Mouse (Mus musculus) limb, embryonic 15.5 days (tissue): ENCODE data around the gene Nr0b2. TPM values are rescaled to one million over a fixed set of nuclear protein-coding genes. Genes with fewer than 3 reads are reported as not detected.
"Not testable (repeated sequence)": the region's sequence is repeated elsewhere in the genome, so short reads cannot be mapped to it uniquely, and the experiment has no call there.

Source experiments
- ATAC-seq: fragments of 200-750 bp; cut with Nextera tagmentation; 2 replicates; pipeline ENCODE4 v1.8.0; 2017; ENCODE audit warnings: low read depth, moderate TSS enrichment; ENCODE audit not compliant: insufficient number of reproducible peaks, low FRiP score, low TSS enrichment
- H3K27ac ChIP-seq: fragments of 300-500 bp; sonication (generic); 2 replicates; pipeline ENCODE4 v1.5.1; 2015; ENCODE audit warnings: moderate library complexity, mild to moderate bottlenecking, inconsistent platforms
- H3K27me3 ChIP-seq: fragments of 300-500 bp; sonication (generic); 2 replicates; pipeline ENCODE4 v1.6.1; 2015; ENCODE audit warnings: inconsistent platforms
- H3K36me3 ChIP-seq: fragments of 300-500 bp; sonication (generic); 2 replicates; pipeline ENCODE4 v1.6.1; 2015; ENCODE audit warnings: inconsistent platforms
- H3K4me1 ChIP-seq: fragments of 300-500 bp; sonication (generic); 2 replicates; pipeline ENCODE4 v1.6.1; 2015; ENCODE audit warnings: inconsistent platforms
- H3K4me2 ChIP-seq: fragments of 300-500 bp; sonication (generic); 2 replicates; pipeline ENCODE4 v1.6.1; 2015; ENCODE audit warnings: mild to moderate bottlenecking, inconsistent platforms
- H3K4me3 ChIP-seq: fragments of 300-500 bp; sonication (generic); 2 replicates; pipeline ENCODE4 v1.5.1; 2015; ENCODE audit warnings: mild to moderate bottlenecking, inconsistent platforms
- H3K9ac ChIP-seq: fragments of 300-500 bp; sonication (generic); 2 replicates; pipeline ENCODE4 v1.6.1; 2015; ENCODE audit warnings: inconsistent platforms
- H3K9me3 ChIP-seq: fragments of 300-500 bp; sonication (generic); 2 replicates; pipeline ENCODE4 v1.6.1; 2016; ENCODE audit warnings: inconsistent platforms
- WGBS: fragments of 180-500 bp; shearing (Covaris S2); methylation state at CpG from one replicate; pipeline ENCODE4 v1.1.7; 2015; 5-methylcytosine and 5-hydroxymethylcytosine counted together
- polyA plus RNA-seq: library from polyadenylated mRNA; unstranded; fragments of >200 nt; fragmentation: Nextera tagmentation; extraction: Ambion mirVana; gene quantifications from 2 replicates; pipeline ENCODE4 v1.2.1, GENCODE M21; 2015

Gene Nr0b2
- not detected in 2 replicates for polyA plus RNA-seq

DNA sequence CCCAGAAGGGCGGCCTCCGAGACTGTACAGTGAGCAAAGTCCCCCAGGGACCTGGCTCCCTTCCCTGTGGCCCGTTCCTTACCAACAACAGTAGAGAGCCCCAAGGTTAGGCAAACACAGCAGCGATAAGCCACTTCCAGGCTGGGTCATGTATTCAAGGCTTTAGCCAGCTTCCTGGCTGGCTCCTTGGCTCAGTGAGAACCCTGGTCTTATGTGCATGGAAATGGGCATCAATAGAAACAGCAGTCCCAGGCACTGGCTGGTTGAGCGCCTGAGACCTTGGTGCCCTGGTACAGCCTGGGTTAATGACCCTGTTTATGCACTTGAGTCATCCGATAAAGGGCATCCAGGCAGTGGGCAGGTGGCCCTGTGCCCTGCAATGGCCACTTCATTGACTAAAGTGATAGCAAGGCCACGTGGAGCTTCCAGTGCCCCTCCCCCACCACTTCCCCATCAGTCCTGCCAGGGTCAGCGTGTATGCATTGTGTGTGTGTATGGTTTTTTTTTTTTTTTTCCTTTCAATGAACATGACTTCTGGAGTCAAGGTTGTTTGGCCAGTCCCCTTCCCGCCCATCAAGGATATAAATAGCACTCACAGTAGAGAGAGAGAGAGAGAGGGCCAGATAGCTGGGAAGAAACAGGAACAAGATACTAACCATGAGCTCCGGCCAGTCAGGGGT, at the start of gene Nr0b2:
TSS of gene Nr0b2 (plus strand) at position 609 of the 680 bp plus-strand sequence.
- H3K4me2 ChIP-seq = no peak within 1 kb of the TSS
- 68% methylated on average over 10 of the region's 10 CpGs for WGBS
- no peak within 1 kb of the TSS for H3K9ac ChIP-seq
- no peaks in the 10 kb centered on the region for H3K4me1 ChIP-seq
- H3K36me3 ChIP-seq = no peaks in the 10 kb centered on the region
- H3K9me3 ChIP-seq = no peaks in the 10 kb centered on the region
- H3K27ac ChIP-seq = no peak within 1 kb of the TSS
- H3K4me3 ChIP-seq = no peak within 1 kb of the TSS
- no peak for ATAC-seq
- peaks cover 17% of the 10 kb centered on the region; the same call in 1 of the 2 replicates for H3K27me3 ChIP-seq

DNA sequence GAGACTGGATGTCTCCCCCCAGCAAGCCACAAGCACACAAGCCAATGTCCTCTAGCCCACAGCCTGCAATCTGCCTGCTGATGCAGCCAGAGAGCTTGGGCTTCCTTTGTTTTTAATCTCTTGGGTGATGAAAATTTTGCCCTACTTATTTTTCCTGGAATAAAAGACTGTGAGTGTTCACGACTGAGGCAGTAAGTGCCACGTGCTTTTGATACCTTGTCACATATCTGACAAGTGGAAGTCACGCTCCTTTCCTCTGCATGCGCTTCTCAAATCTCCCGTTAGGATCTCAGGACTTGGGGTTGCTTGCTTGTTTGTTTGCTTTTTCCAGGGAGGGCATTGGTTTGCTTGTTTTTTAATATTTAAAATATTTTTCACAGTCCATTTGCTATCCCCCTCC, 48.9 kb upstream of the Nr0b2 start:
- Histone ChIP-seq H3K9me3 (no peaks in the 10 kb centered on the region), H3K27me3 (peaks cover 61% of the 10 kb centered on the region), H3K36me3 (no peaks in the 10 kb centered on the region), H3K4me2 (no peak overlapping the region), H3K9ac (no peak overlapping the region), H3K27ac (no peak overlapping the region), H3K4me1 (0 out of 2 replicates have a peak, but pooled peaks cover 2% of the 10 kb centered on the region), H3K4me3 (no peak overlapping the region)
- no peak for ATAC-seq
- 49% methylated on average over 5 of the region's 5 CpGs for WGBS

DNA sequence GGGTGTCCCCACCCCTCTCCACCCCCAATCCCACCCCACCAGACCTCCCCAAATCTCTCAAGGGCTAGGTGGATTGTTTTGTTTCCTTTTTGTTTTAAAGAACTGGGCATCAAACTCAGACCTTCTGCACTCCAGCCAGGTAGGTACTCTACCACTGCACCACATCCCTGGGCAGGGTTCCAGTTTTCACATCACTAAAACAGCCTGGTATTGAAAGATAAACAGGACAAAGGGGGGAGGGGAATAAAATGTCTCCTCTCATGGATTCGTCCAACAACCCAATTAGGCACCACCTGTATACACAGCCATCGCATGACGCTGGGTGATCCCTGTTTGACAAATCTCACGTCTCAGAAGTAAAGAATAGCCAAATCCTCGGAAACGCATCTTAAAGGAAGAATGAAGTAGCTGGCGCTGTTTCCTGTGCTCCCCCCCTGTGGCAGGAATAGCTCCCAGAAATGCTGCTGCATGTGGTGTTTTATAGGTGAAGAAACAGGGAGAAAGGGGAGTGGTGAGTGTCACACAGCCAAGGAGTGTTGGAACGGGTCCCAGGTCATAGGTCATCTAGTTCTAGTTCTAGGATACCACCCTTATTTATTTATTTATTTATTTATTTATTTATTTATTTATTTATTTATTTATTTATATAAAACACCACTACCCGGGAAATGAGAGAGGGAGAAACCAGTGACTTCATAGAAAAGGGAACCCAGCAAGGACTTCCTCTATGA, 48.3 kb upstream of the Nr0b2 start:
- Histone ChIP-seq H3K27me3 (peaks cover 55% of the 10 kb centered on the region), H3K9ac (no peak overlapping the region), H3K9me3 (no peaks in the 10 kb centered on the region), H3K4me2 (no peak overlapping the region), H3K36me3 (no peaks in the 10 kb centered on the region), H3K4me1 (0 out of 2 replicates have a peak, but pooled peaks cover 2% of the 10 kb centered on the region), H3K4me3 (no peak overlapping the region), H3K27ac (no peak overlapping the region)
- 56% methylated on average over 9 of the region's 9 CpGs for WGBS
- ATAC-seq = no peak

DNA sequence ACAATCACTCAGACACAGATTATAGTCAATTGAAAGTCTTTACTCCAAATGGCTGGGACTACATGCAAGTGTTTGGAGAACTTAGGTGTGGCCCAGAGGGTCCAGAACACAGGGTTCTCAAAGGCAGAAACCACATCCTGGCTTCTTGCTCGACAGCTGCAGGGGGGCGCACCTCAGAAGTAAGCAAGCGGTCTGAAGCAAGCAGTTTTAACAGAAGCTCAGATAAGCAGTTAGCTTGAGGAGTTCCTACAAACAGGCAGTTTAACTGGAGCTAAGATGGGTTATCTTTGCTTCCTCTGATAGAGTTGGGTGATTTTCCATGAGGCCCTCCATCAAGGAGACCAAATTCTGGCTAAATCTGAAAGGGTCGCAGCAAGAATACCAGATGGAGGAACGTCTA, 46.6 kb upstream of the Nr0b2 start:
- Histone ChIP-seq H3K27me3 (peaks cover 42% of the 10 kb centered on the region), H3K4me2 (no peak overlapping the region), H3K4me1 (0 out of 2 replicates have a peak, but pooled peaks cover 2% of the 10 kb centered on the region), H3K36me3 (no peaks in the 10 kb centered on the region), H3K9ac (no peak overlapping the region), H3K27ac (no peak overlapping the region), H3K4me3 (no peak overlapping the region), H3K9me3 (no peaks in the 10 kb centered on the region)
- no peak for ATAC-seq
- 67% methylated on average over 5 of the region's 5 CpGs for WGBS

DNA sequence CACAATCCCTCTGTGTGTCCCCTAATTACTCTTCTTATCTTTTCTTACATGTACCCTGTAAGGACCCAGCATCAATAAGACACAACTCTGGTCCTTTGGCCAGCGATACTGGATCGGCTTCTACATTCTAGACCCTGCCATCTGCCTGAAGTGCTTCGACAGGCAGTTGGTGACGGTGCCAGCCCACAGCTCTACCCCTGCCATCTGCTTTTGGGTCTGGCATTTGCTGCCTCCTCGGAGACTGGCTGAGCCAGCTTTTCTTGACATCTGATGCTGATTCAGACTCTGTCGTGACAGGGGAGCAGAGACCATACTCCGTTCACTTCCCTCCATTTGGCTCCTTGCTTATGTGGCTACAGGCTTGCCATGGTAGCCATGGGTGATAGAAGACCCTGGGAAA, 44.2 kb upstream of the Nr0b2 start:
- Histone ChIP-seq H3K9ac (no peak overlapping the region), H3K27me3 (peaks cover 30% of the 10 kb centered on the region), H3K27ac (no peak overlapping the region), H3K4me1 (0 out of 2 replicates have a peak, but pooled peaks cover 2% of the 10 kb centered on the region), H3K4me2 (no peak overlapping the region), H3K36me3 (no peaks in the 10 kb centered on the region), H3K4me3 (no peak overlapping the region), H3K9me3 (no peaks in the 10 kb centered on the region)
- 75% methylated on average over 7 of the region's 7 CpGs for WGBS
- no peak for ATAC-seq

DNA sequence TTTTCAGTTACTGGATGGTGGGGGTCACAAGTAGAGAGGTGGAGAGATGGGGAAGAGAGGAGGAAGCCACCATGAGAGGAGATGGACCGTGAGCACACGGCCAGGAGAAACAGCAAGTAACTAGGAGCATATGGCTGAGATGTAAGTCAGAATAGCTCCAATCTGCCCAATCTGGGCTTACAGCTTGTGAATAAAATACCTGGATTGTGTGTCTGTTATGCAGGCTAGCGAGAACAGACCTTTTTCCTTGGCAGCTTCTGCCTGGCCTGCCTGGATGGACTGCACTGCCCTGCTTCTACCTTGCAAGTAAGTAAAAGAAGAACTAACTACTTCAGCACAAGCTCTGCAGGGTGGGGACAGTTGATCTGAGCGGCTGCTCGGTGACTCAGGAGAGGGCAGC, 42.1 kb upstream of the Nr0b2 start:
- no peak for ATAC-seq
- H3K27ac ChIP-seq = no peak overlapping the region

DNA sequence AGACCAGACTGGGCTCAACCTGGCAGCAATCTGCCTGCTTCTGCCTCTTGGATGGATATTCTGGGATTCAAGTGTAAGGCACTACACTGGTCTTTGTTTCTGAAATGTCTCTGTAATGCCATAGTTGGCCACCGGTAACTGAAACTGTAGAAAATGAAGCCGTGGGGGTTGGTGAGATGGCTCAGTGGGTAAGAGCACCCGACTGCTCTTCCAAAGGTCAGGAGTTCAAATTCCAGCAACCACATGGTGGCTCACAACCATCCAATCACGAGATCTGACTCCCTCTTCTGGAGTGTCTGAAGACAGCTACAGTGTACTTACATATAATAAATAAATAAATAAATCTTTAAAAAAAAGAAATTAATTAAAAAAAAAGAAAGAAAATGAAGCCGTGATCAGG, 40.7 kb upstream of the Nr0b2 start:
- 54% methylated on average over 5 of the region's 5 CpGs for WGBS
- H3K36me3 ChIP-seq, H3K9me3 ChIP-seq, H3K9ac ChIP-seq, H3K27ac ChIP-seq, H3K4me3 ChIP-seq, H3K4me1 ChIP-seq, H3K27me3 ChIP-seq, ATAC-seq, H3K4me2 ChIP-seq: not testable (repeated sequence)

More for the DNA sequence above, 42.1 kb upstream of the Nr0b2 start:
- 75% methylated on average over 5 of the region's 5 CpGs for WGBS
- Histone ChIP-seq H3K4me3 (no peak overlapping the region), H3K36me3 (no peaks in the 10 kb centered on the region), H3K9ac (no peak overlapping the region), H3K27me3 (peaks cover 13% of the 10 kb centered on the region), H3K4me2 (no peak overlapping the region), H3K4me1 (no peaks in the 10 kb centered on the region), H3K9me3 (no peaks in the 10 kb centered on the region)

DNA sequence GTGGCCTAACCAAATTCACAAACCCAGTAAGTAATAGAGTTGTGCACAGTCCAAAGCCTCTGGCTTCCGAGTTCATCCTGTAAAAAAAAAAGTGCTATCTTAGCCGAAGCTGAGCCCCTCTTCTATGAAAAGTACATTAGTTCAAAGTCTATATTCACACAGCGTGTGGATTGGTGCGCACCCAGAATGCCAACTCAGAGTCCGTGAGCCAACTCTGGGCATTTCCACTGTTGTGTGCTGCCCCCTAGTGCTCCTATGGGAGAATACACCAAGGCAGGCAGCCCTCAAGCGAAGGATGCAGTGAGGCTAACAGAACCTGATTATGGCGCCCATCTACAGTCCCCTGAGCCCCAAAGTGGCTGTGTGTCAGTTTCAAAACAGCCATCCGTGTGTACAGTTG, 40.2 kb upstream of the Nr0b2 start:
- no peaks in the 10 kb centered on the region for H3K36me3 ChIP-seq
- H3K27me3 ChIP-seq = peaks cover 9% of the 10 kb centered on the region
- no peak overlapping the region for H3K4me2 ChIP-seq
- no peaks in the 10 kb centered on the region for H3K4me1 ChIP-seq
- H3K9me3 ChIP-seq = no peaks in the 10 kb centered on the region
- H3K27ac ChIP-seq = no peak overlapping the region
- no peak overlapping the region for H3K4me3 ChIP-seq
- no peak; the same call in 1 of the 2 replicates for ATAC-seq
- 14% methylated on average over 8 of the region's 8 CpGs for WGBS
- no peak overlapping the region for H3K9ac ChIP-seq

DNA sequence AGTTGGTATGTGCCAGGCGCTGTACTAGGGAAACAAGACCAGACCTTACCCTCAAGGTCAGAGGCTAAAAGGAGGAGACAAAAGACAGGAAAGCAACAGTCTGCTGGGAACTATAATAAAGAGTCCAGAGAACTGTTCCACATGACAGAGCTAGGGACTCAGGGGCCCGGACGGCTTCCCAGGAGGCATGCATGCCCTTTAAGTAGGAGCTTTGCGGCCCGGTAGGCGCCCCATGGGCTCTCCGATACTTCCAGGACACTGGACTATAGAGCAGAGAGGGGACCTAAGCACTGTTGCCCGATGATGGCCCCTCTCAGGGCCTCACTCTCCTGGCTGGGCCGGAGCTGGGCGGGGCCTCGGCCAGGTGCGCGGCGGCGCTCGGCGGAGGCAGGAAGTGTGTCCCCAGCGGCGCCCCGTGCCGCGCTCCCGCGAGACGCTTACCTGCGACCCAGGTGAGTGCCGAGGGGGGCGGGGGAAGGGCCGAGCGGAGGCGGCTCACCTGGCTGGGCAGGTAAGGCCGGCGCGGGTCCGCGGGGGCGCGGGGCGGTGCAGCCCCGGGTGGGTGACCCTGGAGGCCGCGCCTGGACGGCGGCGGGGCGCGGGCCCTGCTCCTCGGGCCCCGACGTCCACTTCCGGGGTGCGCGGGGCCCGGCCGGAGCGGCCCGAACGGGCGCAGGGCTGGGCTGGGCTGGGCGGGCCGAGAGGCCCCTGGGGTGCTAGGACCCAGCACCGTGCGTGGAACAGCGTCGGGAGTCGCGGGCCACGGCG, 34.4 kb upstream of the Nr0b2 start, which contains the start of gene Kdf1:
TSS of gene Kdf1 (plus strand) at position 363 of the 768 bp plus-strand sequence.
- ATAC-seq = peak; percentile 54; the same call in 1 of the 2 replicates
- H3K9me3 ChIP-seq = no peaks in the 10 kb centered on the region
- peak within 1 kb of the TSS; percentile 49 for H3K4me3 ChIP-seq
- H3K27ac ChIP-seq = no peak within 1 kb of the TSS
- peaks cover 10% of the 10 kb centered on the region for H3K4me1 ChIP-seq
- 3% methylated on average over 60 of the region's 69 CpGs for WGBS
- H3K36me3 ChIP-seq = no peaks in the 10 kb centered on the region
- peaks cover 35% of the 10 kb centered on the region for H3K27me3 ChIP-seq
- H3K4me2 ChIP-seq = peak within 1 kb of the TSS; percentile 62
- H3K9ac ChIP-seq = 0 out of 2 replicates have a peak within 1 kb of the TSS, but pooled peaks have one; percentile 18

DNA sequence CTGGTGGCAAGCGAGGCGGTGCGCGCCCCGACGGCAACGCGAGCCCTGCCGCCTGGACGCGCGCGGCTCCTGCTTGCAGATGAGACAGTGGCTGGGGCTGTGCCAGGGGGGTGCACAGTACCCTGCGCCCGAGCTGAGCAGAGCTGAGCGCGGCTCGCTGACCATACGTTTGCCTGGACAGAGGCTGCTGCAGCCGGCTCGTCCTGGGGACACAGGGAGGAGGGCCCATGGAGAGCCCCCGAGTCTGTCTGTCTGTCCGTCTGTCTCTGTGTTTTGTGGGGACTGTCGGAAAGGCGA, 33.9 kb upstream of the Nr0b2 start:
- Histone ChIP-seq H3K4me1 (peaks cover 10% of the 10 kb centered on the region), H3K4me2 (peak overlapping the region; percentile 62), H3K27me3 (peaks cover 35% of the 10 kb centered on the region), H3K9me3 (no peaks in the 10 kb centered on the region), H3K36me3 (no peaks in the 10 kb centered on the region), H3K9ac (0 out of 2 replicates have a peak overlapping the region, but pooled peaks have one; percentile 18), H3K27ac (no peak overlapping the region), H3K4me3 (peak overlapping the region; percentile 49)
- ATAC-seq = no peak
- WGBS = 4% methylated on average over 25 of the region's 25 CpGs

DNA sequence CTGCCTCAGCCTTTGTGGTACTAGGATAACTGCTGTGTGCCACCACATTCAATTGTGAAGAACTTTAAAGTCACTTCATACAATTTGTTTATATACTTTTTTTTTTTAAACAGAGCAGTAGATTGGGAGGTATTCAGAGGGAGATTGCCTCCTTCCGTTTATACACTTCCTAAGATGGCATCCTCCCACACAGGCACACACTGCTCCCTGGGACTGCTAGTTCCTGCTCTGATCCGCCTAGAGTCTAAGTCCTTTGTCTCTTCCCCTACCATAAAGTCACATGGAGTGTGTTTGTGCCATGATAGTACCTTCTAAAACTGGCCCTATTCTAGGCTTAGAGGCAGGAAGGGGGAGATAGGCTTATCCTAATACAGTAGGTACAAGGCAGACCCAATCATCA, 31.7 kb upstream of the Nr0b2 start:
- H3K4me3 ChIP-seq = no peak overlapping the region
- ATAC-seq = no peak
- H3K27me3 ChIP-seq = peaks cover 35% of the 10 kb centered on the region

More for the DNA sequence above, 31.7 kb upstream of the Nr0b2 start:
- 70% methylated on average over 2 of the region's 2 CpGs for WGBS
- Histone ChIP-seq H3K9me3 (no peaks in the 10 kb centered on the region), H3K4me2 (no peak overlapping the region), H3K27ac (no peak overlapping the region), H3K36me3 (no peaks in the 10 kb centered on the region), H3K4me1 (peaks cover 10% of the 10 kb centered on the region), H3K9ac (no peak overlapping the region)
